Mouse (Mus musculus) forebrain, embryonic 16.5 days (tissue): ENCODE measurements around the gene Tmem8. TPM values are rescaled to one million over a fixed set of nuclear protein-coding genes. Genes with fewer than 3 reads are reported as not detected.
A peak's percentile ranks its signal among the peaks of the same experiment; 100 is the strongest.

Experiments used
- ATAC-seq: fragments of 200-750 bp; cut with Nextera tagmentation; 2 replicates; pipeline ENCODE4 v1.8.0; 2017; ENCODE audit warnings: mild to moderate bottlenecking, moderate library complexity
- H3K27ac ChIP-seq: fragments of 300-500 bp; sonication (generic); 2 replicates; pipeline ENCODE4 v1.5.1; 2014; ENCODE audit warnings: low read length, control low read depth
- H3K27me3 ChIP-seq: fragments of 300-500 bp; sonication (generic); replicated peaks from 2 replicates; pipeline ENCODE4 v1.6.1; 2014; ENCODE audit warnings: low read length; ENCODE audit not compliant: control insufficient read depth, insufficient read depth
- H3K36me3 ChIP-seq: fragments of 300-500 bp; sonication (generic); 2 replicates; pipeline ENCODE4 v1.6.1; 2014; ENCODE audit not compliant: control insufficient read depth, insufficient read depth
- H3K4me1 ChIP-seq: fragments of 300-500 bp; sonication (generic); replicated peaks from 2 replicates; pipeline ENCODE4 v1.6.1; 2014; ENCODE audit warnings: low read length; ENCODE audit not compliant: control insufficient read depth, insufficient read depth
- H3K4me2 ChIP-seq: fragments of 300-500 bp; sonication (generic); 2 replicates; pipeline ENCODE4 v1.6.1; 2014; ENCODE audit warnings: mild to moderate bottlenecking, low read length, control low read depth
- H3K4me3 ChIP-seq: fragments of 300-500 bp; sonication (generic); replicated peaks from 2 replicates; pipeline ENCODE4 v1.5.1; 2014; ENCODE audit warnings: mild to moderate bottlenecking, low read length, control low read depth
- H3K9ac ChIP-seq: fragments of 300-500 bp; sonication (generic); replicated peaks from 2 replicates; pipeline ENCODE4 v1.6.1; 2014; ENCODE audit warnings: low read depth, low read length, control low read depth
- H3K9me3 ChIP-seq: fragments of 300-500 bp; sonication (generic); 2 replicates; pipeline ENCODE4 v1.6.1; 2016; ENCODE audit warnings: low read length; ENCODE audit not compliant: control insufficient read depth
- WGBS: fragments of 180-500 bp; shearing (Covaris S2); extraction: QIAGEN DNeasy Blood & Tissue Kit; methylation state at CpG from one replicate; pipeline ENCODE4 v1.1.7; 2014; 5-methylcytosine and 5-hydroxymethylcytosine counted together
- polyA plus RNA-seq: library from polyadenylated mRNA; unstranded; fragments of >200 nt; fragmentation: Nextera tagmentation; extraction: Ambion mirVana; gene quantifications from 2 replicates; pipeline ENCODE4 v1.2.1, GENCODE M21; 2015

The Tmem8 gene
- 2.0 TPM in 2 replicates for polyA plus RNA-seq

DNA sequence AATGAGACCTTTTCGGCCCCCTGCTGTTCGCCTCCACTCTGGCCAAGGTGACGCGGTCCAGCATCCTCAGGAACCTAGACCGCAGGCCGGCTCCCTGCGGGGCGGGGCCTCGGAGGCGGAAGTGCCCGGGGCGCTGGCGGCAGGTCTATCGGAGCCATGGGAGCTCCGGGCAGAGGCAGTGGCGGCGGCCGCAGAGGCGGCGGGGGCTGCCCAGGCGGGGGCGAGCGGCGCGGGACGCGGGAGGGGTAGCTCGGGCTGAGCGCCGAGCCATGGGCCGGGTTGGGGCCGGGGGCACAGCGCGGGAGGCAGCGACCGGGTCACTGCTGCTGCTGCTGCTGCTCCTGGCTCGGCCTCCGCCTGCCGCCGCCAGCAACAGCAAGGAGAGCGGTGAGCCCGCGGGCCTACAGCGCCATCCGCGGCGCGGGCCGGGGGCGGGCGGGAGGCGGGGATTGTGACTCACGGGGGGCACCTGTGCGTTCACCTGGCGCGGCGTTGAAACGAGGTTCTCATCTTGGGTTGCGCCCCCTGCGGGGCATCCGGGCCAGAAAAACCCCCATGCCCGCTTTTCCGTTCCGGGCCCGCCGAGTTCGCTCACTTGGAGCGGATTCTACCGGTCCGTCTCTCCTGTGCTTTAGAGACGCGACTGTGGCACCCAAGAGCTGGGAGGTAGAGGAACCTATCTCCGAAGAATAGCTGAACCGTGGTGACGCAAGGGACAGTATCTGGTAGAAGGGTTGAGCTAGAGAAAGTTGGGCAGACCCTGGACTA is at the start of gene Tmem8:
Tmem8 (plus strand) TSS at position 119 of the 768 bp plus-strand sequence.
- peak within 1 kb of the TSS; percentile 88 for H3K9ac ChIP-seq
- H3K27me3 ChIP-seq = peaks cover 27% of the 10 kb centered on the region
- H3K4me1 ChIP-seq = peaks cover 9% of the 10 kb centered on the region
- H3K36me3 ChIP-seq = no peaks in the 10 kb centered on the region
- no peak within 1 kb of the TSS for H3K27ac ChIP-seq
- peak; percentile 69 for ATAC-seq
- H3K4me2 ChIP-seq = peak within 1 kb of the TSS; percentile 69
- peak within 1 kb of the TSS; percentile 75 for H3K4me3 ChIP-seq
- H3K9me3 ChIP-seq = no peaks in the 10 kb centered on the region
- WGBS = under 1% methylated on average over 66 of the region's 75 CpGs

DNA sequence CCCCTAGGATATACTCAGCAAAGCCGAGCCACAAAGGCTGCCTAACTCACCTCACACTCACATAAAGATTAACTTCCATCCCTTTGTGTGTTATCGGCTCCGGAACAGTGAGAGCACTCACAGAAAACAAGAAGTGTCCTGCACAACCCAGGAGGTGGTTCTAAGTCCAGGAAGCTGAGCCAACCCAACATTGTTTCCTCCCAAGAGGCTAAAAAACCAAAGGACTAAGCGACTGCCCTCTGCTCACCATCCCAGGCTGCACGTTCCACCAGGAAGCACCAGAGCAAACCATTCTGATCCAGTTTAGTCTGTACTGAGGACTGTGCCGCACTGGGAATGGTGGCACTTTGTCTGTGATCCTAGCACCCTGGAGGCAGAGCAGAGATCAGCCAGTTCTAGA is 48.2 kb upstream of the Tmem8 start:
- Histone ChIP-seq H3K4me3 (peak overlapping the region; percentile 14; the same call in 1 of the 2 replicates), H3K9me3 (no peaks in the 10 kb centered on the region), H3K27me3 (no peaks in the 10 kb centered on the region), H3K4me1 (peaks cover 61% of the 10 kb centered on the region), H3K9ac (peak overlapping the region; percentile 17; the same call in 1 of the 2 replicates), H3K4me2 (peak overlapping the region; percentile 33), H3K27ac (no peak overlapping the region), H3K36me3 (peaks cover 5% of the 10 kb centered on the region)
- 78% methylated on average over 6 of the region's 6 CpGs for WGBS
- no peak for ATAC-seq

DNA sequence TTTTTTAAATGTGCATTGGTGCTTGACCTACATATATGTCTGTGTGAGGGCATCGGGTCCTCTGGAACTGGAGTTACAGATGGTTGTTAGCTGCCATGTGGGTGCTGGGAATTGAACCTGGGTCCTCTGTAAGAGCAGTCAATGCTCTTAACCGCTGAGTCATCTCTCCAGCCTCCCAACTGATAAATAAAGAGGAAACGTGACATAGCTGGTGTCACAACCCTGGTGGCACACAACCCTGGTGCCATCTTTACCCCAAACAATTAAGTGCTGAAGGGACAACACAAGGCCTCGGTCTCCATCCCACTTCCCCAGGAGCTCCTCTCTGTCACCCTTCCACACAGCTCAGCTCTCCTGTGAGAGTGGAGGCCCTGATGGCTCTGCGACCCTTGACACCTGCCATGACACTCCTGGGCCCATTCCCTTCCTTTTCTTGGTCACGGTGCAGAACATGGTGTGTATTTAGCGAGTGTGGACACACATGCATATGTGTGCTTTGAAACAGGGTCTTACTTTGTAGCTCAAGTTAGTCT is 46.5 kb upstream of the Tmem8 start:
- ATAC-seq = no peak
- peak overlapping the region; percentile 100 for H3K4me2 ChIP-seq
- no peaks in the 10 kb centered on the region for H3K9me3 ChIP-seq
- no peaks in the 10 kb centered on the region for H3K27me3 ChIP-seq
- H3K36me3 ChIP-seq = peaks cover 5% of the 10 kb centered on the region
- H3K27ac ChIP-seq = no peak overlapping the region
- WGBS = 89% methylated on average over 7 of the region's 7 CpGs
- peak overlapping the region; percentile 98 for H3K9ac ChIP-seq
- H3K4me3 ChIP-seq = peak overlapping the region; percentile 99
- H3K4me1 ChIP-seq = peaks cover 57% of the 10 kb centered on the region

- 2% methylated on average over 44 of the region's 44 CpGs for WGBS
- no peak; the same call in 1 of the 2 replicates for ATAC-seq
Measured at GRCm38 (mm10) chr17:26068024-26068830, 44.9 kb upstream of the Tmem8 start.

DNA sequence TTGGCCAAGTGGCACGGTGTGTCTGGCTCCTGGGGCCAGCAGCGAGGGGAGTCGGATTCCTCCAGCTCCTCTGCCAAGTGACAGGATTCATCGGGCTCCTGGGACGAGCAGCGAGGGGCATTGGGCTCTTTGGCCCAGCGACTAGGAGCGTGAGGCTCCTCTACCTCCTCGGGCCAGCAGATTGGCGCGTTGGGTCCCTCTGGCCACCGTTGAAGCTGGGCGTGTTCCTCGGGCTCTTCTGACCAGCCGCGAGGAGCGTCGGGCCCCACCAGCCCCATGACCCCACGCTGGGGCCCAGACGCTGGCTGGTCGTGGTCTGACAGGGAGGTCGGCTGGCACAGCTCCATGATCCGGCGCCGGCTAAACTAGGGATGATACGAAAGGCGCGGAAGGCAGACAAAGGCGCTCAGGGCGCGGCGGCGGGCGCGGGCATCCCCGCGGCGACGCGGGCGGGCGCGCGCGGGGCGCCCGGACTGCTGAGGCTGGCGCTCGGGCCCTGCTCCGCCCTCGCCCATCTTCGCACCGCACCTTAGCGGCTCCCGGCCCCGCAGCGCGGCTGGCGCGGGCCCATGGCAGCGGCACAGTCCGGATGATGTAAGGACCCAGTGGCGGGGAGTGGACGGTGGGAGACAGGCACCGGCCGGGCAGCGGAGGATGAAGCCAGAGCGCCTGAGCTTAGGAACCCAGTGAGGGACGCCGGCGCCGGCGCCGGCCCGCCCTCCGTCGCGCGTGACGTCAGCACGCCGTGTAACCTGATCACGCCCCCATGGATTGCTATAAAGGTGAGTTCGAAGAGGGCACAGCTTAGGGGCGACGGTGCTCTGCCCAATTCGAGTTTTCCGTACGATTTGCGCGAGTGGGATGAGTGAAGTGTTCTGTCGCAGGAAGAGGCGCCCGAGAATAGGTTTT is 44.0 kb upstream of the Tmem8 start, which contains the start of gene Rab11fip3:
Rab11fip3 (minus strand) TSS at position 725 of the 909 bp plus-strand sequence.
- WGBS = under 1% methylated on average over 94 of the region's 94 CpGs
- peak within 1 kb of the TSS; percentile 99 for H3K4me3 ChIP-seq
- H3K27ac ChIP-seq = peak within 1 kb of the TSS; percentile 92
- H3K9me3 ChIP-seq = no peaks in the 10 kb centered on the region
- peaks cover 5% of the 10 kb centered on the region for H3K36me3 ChIP-seq
- peaks cover 39% of the 10 kb centered on the region for H3K4me1 ChIP-seq
- ATAC-seq = peak; percentile 96
- H3K4me2 ChIP-seq = peak within 1 kb of the TSS; percentile 100
- peak within 1 kb of the TSS; percentile 98 for H3K9ac ChIP-seq
- H3K27me3 ChIP-seq = 0 out of 2 replicates have a peak, but pooled peaks cover 2% of the 10 kb centered on the region

More at GRCm38 (mm10) chr17:26068024-26068830, 44.9 kb upstream of the Tmem8 start:
- H3K4me1 ChIP-seq = peaks cover 45% of the 10 kb centered on the region
- H3K4me2 ChIP-seq = peak overlapping the region; percentile 100
- peak overlapping the region; percentile 92 for H3K27ac ChIP-seq
- peak overlapping the region; percentile 99 for H3K4me3 ChIP-seq
- H3K9ac ChIP-seq = peak overlapping the region; percentile 98
- peaks cover 5% of the 10 kb centered on the region for H3K36me3 ChIP-seq
- no peaks in the 10 kb centered on the region for H3K9me3 ChIP-seq
- 0 out of 2 replicates have a peak, but pooled peaks cover 2% of the 10 kb centered on the region for H3K27me3 ChIP-seq

GRCm38 (mm10) chr17:26070136-26070535 is 43.0 kb upstream of the Tmem8 start:
- H3K27me3 ChIP-seq = 0 out of 2 replicates have a peak, but pooled peaks cover 2% of the 10 kb centered on the region
- peak overlapping the region; percentile 98; the same call in 1 of the 2 replicates for H3K9ac ChIP-seq
- no peaks in the 10 kb centered on the region for H3K36me3 ChIP-seq
- H3K4me1 ChIP-seq = peaks cover 29% of the 10 kb centered on the region
- WGBS = 34% methylated on average over 6 of the region's 6 CpGs
- H3K4me3 ChIP-seq = peak overlapping the region; percentile 99
- H3K4me2 ChIP-seq = peak overlapping the region; percentile 100
- ATAC-seq = no peak
- no peaks in the 10 kb centered on the region for H3K9me3 ChIP-seq
- H3K27ac ChIP-seq = no peak overlapping the region

DNA sequence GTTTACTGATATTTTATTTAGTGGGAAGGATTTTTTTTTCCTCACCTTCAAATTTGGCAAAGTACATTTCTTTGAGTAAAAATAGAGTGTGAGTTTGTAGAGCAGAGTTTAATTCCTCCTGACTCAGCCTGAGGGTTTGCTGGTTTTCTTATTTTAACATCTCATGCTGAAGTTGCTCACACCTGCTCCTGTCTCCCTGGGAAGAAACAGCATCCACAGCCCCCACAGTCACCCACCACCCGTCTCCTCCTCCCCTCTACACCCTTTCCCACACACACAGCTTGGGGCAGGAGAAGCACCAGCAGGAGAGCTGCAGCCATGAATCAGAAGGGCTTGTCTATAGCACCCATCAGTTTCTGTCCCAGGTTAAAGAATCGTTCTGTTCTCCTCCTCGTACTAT is 37.9 kb upstream of the Tmem8 start:
- H3K4me3 ChIP-seq = no peak overlapping the region
- no peak overlapping the region for H3K27ac ChIP-seq
- no peaks in the 10 kb centered on the region for H3K9me3 ChIP-seq
- WGBS = 74% methylated on average over 3 of the region's 3 CpGs
- H3K4me2 ChIP-seq = no peak overlapping the region
- H3K36me3 ChIP-seq = no peaks in the 10 kb centered on the region
- H3K4me1 ChIP-seq = no peaks in the 10 kb centered on the region
- ATAC-seq = no peak
- H3K27me3 ChIP-seq = 0 out of 2 replicates have a peak, but pooled peaks cover 2% of the 10 kb centered on the region
- no peak overlapping the region for H3K9ac ChIP-seq

DNA sequence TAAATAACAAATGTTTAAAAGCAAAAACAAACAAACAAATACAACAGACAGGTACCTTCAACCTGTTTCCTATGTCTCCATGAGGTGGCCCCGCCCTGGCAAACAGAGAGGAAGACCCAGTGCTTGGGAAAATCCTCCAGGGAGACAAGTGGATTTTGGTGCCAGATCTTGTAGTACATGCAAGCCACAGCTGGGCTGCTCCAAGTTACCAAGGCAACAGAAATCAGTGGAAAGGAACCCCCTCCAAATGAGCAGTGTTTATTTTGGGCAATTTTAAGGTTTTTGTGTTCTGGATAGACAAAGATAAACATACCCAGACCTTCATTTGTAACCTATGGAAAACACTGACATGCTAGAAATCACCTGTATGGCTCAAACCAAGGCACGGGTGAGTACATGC is 34.2 kb upstream of the Tmem8 start:
- Histone ChIP-seq H3K9me3 (no peaks in the 10 kb centered on the region), H3K4me2 (no peak overlapping the region), H3K4me1 (no peaks in the 10 kb centered on the region), H3K27ac (no peak overlapping the region), H3K9ac (no peak overlapping the region), H3K27me3 (no peaks in the 10 kb centered on the region), H3K4me3 (no peak overlapping the region), H3K36me3 (no peaks in the 10 kb centered on the region)
- 63% methylated on average over 2 of the region's 2 CpGs for WGBS
- no peak for ATAC-seq
